Mouse (Mus musculus) liver, adult (tissue): Measurements from ENCODE around the gene Spns2.

Experiments used
- GATA4 ChIP-seq: IDR thresholded peaks from 2 replicates; pipeline ENCODE4 v1.6.1; 2014; ENCODE audit warnings: mild to moderate bottlenecking, low read length; ENCODE audit not compliant: insufficient replicate concordance

The Spns2 gene

DNA sequence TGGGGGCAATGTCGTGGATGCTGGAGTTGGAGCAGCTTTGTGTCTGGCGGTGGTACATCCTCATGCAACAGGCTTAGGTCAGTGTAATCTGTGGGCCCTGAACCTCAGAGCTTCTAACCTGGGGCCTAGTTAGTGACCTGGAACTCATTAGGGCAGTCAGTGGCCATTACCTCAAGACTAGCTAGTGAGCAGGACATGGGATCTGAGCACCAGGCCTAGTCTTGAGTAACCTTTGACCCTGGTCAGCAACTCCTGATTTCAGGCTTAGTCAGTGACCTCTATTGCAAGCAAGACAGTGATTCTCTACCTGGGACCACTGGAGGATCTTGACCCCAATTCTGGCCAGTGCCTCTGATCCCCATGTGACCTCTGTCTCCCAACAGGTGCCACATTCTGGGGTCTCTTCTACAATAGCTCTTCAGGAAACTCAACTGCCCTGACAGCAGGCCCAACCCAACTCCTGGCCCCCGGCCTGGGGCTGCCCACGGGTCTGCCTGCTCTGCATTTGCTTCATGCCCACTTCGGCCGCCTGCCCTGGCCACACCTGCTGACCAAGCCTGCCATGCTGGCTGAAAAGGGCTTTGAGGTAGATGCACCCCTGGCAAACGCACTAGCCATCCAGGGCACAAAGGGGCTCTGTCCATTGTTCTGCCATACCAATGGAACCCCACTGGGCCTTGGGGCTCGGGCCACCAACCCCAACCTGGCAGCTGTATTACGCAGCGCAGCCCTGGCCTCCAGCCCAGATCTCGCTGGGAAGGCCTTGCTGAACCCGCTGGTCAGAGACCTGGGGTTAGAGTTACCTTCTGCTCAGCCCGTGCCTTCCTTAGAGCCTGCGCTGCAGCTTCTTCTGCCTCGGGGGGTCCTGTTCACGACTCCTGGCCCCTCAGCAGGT is 52.7 kb downstream of the Spns2 start:
- TF ChIP-seq GATA4 = no peak

DNA sequence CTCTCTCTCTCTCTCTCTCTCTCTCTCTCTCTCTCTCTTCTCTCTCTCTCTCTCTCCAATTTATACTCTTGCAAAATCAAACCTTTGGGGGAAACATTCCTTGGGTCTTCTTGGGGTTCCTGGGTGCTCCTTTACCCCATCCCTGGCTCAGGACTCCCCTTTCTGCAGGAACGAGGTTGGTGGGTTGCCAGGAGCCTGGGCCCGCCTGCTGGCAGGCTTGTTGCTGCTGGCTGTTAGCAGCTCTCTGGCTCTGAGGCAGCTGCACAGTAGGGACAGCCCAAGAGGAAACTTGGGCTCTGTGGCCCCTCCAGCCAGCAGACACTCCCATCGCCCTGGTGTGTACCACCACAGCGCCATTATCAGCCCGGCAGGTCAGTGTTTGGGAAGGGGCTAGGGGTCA is 53.4 kb downstream of the Spns2 start:
- TF ChIP-seq GATA4 = no peak

DNA sequence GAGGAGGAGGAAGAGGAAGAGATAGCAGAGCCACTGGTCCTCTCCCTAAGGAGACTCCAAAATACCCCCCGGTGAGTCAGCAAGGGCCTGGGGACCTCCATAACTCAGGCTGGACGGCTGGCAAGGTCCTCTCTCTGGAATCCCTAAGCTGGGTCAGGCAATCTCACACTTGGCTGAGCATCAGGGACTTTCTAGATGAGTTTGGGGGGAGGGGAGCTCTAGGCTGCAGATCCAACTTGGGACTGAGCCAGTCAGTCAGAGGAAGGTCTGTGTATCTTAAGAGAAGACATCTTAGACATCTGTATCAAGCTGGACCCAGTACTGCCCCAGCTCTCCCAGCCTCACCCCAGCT is 54.0 kb downstream of the Spns2 start:
- no peak for TF ChIP-seq GATA4

DNA sequence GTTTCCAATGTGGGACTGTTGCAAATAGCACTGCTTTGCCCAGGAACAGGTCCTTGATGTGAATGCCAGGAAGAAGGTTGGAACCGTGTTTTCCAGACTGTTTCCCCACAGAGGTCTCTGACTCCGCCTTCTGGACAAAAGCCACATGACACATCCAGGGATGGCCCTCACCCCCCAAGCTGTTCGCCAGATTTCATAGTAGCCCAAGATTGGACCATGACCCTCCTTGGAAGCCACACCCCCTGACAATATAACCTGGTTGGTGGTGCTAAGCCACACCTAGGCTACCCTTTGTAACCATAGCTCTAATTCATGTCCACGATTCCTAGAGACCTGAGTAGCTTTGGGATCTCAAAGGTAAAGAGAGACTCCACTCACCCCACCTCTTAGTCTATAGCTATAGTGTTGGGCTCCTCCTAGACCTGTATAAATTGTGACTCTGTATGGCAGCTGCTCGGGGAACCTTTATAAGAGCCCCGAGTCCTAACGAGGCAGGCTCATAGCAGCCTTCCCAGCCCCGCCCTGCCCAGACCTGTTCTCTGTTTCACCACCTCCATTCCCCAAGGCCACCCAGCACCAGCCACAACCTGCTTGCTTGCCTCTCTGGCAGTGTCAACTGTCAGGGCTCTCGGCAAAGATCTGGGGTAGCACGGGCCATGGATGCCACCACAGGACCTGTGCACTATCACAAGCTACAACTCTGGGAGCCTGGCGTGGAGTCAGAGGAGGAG is 54.6 kb downstream of the Spns2 start, which contains the start of gene Ggt6:
Ggt6 (plus strand) TSS at position 564 of the 731 bp plus-strand sequence.
- TF ChIP-seq GATA4 = no peak

DNA sequence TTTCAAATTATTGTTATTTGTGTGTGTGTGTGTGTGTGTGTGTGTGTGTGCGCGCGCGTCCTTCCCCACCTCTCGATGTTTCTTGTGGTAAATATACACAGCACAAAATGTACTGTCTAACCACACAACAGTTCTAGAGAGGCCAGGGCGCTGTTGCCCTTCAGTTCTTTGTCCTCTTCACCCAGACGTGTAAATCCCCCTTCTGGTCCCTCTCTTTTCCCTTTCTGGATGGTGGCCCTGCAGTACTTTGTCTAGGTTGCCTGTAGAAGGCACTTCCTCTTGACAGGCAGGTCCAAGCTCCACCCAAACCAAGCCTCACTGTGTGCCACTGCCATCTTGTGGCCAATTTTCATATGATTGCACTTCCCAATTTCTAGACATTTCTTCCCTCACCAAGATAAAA is 60.4 kb downstream of the Spns2 start:
- TF ChIP-seq GATA4 = no peak

DNA sequence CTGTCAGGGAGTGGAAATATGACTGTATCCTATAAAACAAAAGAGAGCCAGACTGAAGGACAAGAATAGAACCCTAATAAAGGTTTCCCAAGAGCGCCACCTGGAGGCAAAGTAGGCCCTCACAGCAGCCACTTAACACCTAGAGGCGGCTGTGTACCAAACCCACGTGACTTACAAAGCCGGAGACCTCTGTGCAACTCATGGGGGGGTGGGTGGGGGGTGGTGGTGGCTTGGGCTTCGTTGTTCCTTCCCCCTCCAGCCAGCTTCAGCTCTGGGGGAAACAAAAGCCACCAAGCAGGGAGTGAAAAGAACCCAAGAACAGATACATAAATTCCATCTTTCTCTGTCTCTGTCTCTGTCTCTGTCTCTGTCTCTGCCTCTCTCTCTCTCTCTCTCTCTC is 61.0 kb downstream of the Spns2 start:
- no peak for TF ChIP-seq GATA4

DNA sequence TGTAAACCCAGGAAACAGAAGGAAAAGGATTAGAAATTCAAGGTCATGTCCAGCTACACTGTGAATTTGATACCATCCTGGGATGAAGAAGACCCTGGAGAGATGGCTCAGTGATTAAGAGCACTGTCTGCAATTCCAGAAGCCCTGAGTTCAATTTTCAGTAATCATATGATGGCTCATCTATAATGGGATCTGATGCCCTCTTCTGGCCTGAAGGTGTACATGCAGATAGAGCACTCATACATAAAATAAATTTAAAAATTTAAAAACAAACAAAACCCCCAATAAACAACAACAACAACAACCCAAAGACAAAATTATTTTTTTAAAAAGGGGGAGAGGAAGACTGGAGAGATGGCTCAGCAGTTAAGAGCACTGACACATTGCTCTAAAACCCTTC is 62.8 kb downstream of the Spns2 start:
- no peak for TF ChIP-seq GATA4

DNA sequence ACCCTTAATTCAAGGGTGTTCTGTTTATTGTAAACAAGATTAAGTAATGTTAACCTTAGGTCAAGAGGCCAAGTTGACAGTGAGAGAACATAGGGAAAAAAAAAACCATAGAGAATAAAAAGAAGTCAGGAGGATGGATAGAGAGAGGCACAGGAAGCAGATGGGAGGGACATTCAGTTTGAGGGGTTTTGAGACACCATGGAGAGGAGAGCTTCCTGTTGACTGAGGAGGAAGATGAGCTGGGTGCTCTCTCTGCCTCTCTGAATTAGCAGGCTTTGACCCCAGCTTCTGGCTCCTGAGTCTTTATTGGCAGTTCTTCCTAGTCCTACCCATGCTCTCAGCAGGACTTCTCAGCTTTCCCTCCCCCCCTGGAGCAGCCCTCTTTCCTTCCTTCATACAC is 64.5 kb downstream of the Spns2 start:
- no peak for TF ChIP-seq GATA4

DNA sequence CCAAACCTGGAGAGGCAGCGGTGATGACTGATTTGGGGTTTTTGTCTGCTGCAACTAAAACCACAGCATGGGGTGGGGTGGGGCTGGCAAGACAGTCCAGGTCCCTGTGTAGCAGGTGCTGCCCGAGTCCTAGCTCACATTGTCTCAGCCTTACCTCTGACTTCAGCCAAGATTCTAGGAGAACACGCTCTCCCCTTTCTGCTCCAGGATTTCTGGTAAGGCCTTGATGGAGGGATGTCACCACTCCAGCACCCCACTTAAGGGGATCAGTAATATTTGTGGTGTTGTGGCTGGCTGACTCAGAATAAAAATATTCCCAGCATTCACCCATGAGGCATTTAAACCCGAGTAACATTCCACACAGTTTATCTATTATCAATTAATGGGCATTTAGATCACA is 66.0 kb downstream of the Spns2 start:
- TF ChIP-seq GATA4 = no peak

DNA sequence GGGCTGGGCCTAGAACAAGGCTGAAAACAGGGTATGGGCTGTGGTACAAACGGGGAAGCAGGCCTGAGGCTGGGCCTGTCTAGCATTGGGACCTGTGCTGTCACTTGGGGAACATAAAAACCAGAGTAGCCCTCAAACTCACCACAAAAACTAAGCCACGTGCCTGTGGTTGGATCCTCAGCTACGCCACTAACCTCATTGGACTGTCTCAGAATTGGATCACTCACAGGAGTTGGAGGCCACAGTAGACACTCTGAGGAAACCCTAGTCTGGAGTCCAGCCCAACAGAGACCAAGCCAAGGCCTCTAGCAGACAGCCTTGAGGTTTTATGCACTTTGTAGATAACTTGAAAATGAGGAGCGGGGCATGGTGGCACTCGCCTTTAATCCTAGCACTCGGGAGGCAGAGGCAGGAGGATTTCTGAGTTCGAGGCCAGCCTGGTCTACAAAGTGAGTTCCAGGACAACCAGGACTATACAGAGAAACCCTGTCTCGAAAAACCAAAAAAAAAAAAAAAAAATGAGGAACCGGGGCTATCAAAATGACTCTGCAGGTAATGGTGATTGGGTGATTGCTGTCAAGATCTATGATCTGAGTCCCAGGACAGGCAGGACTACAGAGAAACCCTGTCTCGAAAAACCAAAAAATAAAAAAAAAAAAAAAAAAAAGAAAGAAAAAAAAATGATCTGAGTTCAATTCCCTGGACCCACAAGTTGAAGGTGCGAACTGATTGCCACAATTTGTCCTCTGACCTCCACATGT is 68.0 kb downstream of the Spns2 start:
- TF ChIP-seq GATA4 = no peak

DNA sequence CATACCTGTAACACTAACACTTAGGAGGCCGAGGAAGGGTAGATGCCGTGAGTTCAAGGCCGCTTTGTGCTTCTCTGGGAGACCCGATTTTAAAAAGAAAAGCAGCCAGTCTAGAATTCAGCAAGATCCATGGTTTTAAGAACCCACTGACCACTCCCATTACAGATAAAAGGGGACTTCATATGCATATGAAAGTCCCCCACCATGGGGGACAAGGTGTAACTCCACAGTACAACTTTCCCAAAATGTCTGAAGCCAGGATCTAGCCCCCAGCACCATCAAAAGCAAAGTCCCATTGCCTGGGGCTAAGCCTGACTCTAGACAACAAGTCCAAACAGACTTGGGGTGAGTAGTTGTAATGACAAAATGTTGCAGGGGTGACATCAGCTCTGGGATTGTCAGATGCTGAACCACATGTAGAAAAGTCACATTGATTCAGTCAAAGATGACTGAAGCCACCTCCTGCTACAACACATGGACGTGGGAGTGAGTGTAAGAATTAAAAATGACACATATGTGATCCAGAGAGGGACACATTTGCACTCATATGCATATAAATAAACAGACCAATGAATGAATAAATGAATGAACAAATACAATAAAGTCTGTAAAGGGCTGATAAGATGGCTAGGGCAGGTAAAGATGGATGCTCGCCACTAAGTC is 69.1 kb downstream of the Spns2 start:
- no peak for TF ChIP-seq GATA4

DNA sequence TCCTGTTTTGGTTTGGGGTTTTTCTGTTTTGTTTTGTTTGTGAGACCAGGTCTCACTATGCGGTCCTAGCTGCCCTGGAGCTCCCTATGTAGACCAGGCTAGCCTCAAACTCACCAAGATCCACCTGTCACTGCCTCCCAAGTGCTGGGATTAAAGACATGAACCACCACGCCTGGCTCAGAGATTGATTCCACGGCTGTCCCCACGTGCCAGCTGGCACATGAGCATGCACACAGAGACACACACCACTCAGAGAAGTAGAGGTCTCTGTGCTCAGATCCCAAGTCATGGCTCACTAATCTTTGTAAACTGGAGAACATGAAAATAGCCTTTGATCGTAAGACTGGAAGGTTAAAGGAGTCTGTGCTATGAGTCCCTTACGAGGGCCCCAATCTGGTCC is 70.7 kb downstream of the Spns2 start:
- no peak for TF ChIP-seq GATA4

DNA sequence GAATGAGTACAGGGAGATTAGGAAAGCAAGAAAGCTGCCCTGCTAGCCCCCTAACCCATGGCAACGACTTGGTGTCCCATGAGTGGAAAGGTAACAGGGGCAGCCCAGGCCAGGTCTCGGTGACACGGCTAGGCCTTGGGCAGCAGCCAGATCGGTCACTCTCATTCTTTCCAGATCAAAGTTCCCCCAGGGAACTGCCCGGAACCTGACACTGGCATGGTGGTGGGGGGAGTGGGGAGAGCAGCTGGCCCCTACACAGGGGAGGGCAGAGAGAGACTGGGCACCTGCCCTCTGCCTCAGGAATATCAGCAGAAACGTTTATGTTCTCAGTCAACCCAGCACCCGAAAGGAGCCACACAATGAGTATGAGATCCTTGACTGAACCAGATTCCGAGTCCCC is 71.5 kb downstream of the Spns2 start:
- no peak for TF ChIP-seq GATA4

DNA sequence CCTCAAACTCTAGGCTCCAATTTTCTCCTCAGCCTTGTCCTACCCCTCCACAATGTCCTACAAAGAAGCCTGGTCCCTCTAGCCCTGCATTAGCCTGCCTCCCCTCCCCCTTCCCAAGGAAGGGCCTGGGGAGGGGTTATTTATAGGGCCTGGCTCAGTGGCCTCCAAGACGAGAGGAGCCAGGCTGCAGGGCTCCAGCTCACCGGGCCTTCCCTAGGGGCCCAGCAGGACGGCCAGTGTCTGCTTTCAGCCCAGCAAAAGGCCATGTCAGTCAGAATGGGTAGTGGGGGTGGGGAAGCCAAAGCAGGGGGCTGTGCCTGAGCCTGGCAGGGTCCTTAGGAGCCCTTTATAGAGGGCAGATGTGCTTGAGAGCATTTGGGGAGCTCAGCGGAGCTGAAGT is 72.3 kb downstream of the Spns2 start:
- TF ChIP-seq GATA4 = no peak

DNA sequence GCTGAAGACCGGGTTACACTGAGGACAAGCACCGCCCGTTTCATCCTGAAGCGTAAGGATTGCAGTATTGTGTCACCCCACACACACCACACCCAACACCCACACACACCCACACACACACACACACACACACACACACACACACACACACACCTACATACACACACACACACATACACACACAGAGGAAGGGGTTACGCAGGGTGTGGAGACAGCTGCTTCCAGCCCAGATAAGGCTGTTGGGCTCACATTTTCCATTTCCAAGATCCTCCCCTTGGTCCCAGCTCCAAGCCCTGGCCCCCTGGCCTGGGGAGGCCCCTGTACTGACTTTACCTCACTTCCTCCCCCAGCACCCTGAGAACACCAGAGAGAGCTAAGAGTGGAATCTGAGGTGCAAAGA is 73.0 kb downstream of the Spns2 start:
- no peak for TF ChIP-seq GATA4
